Mouse (Mus musculus) limb, embryonic 13.5 days (tissue): ENCODE measurements around the gene Wiz. TPM values are rescaled to one million over a fixed set of nuclear protein-coding genes. Genes with fewer than 3 reads are reported as not detected.

Source experiments
- ATAC-seq: fragments of 200-750 bp; cut with Nextera tagmentation; 2 replicates; pipeline ENCODE4 v1.8.0; 2017; ENCODE audit warnings: low read depth, moderate number of reproducible peaks, moderate TSS enrichment; ENCODE audit not compliant: low FRiP score
- H3K27ac ChIP-seq: fragments of 300-500 bp; sonication (generic); 2 replicates; pipeline ENCODE4 v1.5.1; 2015; ENCODE audit warnings: inconsistent platforms, mild to moderate bottlenecking, moderate library complexity
- H3K27me3 ChIP-seq: fragments of 300-500 bp; sonication (generic); 2 replicates; pipeline ENCODE4 v1.6.1; 2015; ENCODE audit warnings: mild to moderate bottlenecking, inconsistent platforms
- H3K36me3 ChIP-seq: fragments of 300-500 bp; sonication (generic); 2 replicates; pipeline ENCODE4 v1.6.1; 2015; ENCODE audit warnings: inconsistent platforms, mild to moderate bottlenecking, moderate library complexity
- H3K4me1 ChIP-seq: fragments of 300-500 bp; sonication (generic); 2 replicates; pipeline ENCODE4 v1.6.1; 2015; ENCODE audit warnings: inconsistent platforms
- H3K4me2 ChIP-seq: fragments of 300-500 bp; sonication (generic); replicated peaks from 2 replicates; pipeline ENCODE4 v1.6.1; 2015; ENCODE audit warnings: inconsistent platforms, mild to moderate bottlenecking, moderate library complexity
- H3K4me3 ChIP-seq: fragments of 300-500 bp; sonication (generic); 2 replicates; pipeline ENCODE4 v1.5.1; 2015; ENCODE audit warnings: moderate library complexity, mild to moderate bottlenecking, inconsistent platforms
- H3K9ac ChIP-seq: fragments of 300-500 bp; sonication (generic); 2 replicates; pipeline ENCODE4 v1.6.1; 2015; ENCODE audit warnings: mild to moderate bottlenecking, inconsistent platforms
- H3K9me3 ChIP-seq: fragments of 300-500 bp; sonication (generic); 2 replicates; pipeline ENCODE4 v1.6.1; 2016; ENCODE audit warnings: inconsistent platforms
- WGBS: fragments of 180-500 bp; shearing (Covaris S2); methylation state at CpG from one replicate; pipeline ENCODE4 v1.1.7; 2015; 5-methylcytosine and 5-hydroxymethylcytosine counted together
- polyA plus RNA-seq: library from polyadenylated mRNA; unstranded; fragments of >200 nt; fragmentation: Nextera tagmentation; extraction: Ambion mirVana; gene quantifications from 2 replicates; pipeline ENCODE4 v1.2.1, GENCODE M21; 2015

Wiz gene
- polyA plus RNA-seq, 1 experiment from 2014 or later, result 25.2 TPM

DNA sequence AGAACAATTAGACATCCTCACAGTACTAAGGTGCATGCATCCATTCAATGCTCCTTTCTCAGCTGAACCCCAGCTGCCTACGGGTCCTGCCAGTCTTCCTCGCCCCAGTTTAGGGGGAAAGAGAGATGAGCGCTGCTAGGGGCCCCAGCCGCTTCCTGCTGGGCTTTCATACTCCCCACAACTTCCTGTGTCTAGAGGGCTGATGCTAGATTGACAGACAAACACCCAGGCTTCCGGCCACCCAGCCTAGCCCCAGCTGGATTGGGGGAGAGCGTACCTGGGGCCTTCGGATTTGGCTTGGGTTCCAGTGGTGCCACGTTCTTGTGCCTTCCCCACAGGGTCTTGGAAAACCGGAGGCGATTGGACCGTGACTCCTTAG is 13.5 kb upstream of the Wiz start:
- H3K36me3 ChIP-seq, result no peaks in the 10 kb centered on the region
- no peaks in the 10 kb centered on the region for H3K9me3 ChIP-seq
- H3K9ac ChIP-seq, result no peak overlapping the region
- no peaks in the 10 kb centered on the region for H3K4me1 ChIP-seq
- ATAC-seq, result no peak
- 70% methylated on average over 11 of the region's 11 CpGs for WGBS
- no peak overlapping the region for H3K4me2 ChIP-seq
- no peak overlapping the region for H3K27ac ChIP-seq
- H3K4me3 ChIP-seq, result no peak overlapping the region
- H3K27me3 ChIP-seq, result peaks cover 25% of the 10 kb centered on the region

DNA sequence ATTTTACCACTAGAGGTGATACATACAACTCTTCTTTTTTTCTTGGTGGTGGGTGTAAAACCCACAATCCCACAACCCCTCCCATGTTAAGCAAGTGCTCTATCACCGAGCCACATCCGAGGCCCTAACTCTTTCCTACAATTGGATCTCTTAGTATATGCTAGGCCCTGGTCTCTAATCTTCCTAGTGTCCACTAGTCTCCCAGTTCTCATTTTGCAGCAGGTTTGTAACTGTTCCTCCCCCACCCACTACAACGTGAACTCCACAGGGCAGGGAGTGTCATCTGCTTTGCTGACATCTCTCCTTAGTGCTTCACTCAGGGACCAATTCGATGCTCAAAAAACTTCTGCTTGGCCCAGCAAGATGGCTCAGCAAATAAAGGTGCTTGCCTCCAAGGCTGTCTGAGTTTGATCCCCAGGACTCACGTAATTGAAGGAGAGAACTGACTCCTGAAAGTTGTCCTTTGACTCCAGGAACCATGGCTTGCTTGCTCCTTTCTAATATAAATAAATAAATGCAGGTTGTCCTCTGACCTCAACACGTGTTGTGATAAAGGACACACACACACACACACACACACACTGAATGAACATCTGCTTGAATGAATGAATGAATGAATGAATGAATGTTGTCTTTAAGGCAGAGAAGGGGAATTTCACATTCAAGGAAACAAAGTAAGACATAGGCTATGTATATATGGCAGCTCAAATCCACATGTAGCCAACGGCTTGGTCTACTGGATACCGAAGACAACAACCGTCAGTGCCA is 13.0 kb upstream of the Wiz start:
- H3K27ac ChIP-seq, result no peak overlapping the region
- H3K9me3 ChIP-seq, result no peaks in the 10 kb centered on the region
- no peaks in the 10 kb centered on the region for H3K36me3 ChIP-seq
- no peak for ATAC-seq
- H3K4me3 ChIP-seq, result no peak overlapping the region
- H3K27me3 ChIP-seq, result peaks cover 31% of the 10 kb centered on the region
- 83% methylated on average over 9 of the region's 9 CpGs for WGBS
- no peak overlapping the region for H3K4me2 ChIP-seq
- no peak overlapping the region for H3K9ac ChIP-seq
- no peaks in the 10 kb centered on the region for H3K4me1 ChIP-seq

DNA sequence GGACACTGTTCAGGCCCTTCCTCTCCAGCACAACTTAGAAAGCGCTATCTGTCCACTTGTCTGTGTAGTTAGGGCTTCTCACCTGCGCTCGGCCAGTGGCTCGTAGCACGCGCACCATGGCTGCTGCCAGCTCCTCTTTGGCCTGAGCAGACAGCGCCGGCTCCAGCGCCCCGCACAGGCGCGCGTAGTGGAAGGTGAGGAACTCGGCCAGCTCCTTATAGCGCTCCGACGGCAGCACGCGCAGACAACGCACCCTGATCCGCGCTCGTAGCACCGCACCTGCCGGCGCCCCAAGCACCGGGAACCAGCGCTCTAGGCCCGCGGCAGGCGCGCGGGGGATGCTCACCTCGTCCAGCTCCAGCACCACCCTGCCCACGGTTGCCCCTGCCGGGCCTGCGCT is 7.0 kb upstream of the Wiz start:
- Histone ChIP-seq H3K4me2 (peak overlapping the region; percentile 56), H3K4me3 (peak overlapping the region; percentile 29), H3K27ac (no peak overlapping the region), H3K36me3 (no peaks in the 10 kb centered on the region), H3K4me1 (peaks cover 6% of the 10 kb centered on the region), H3K9me3 (no peaks in the 10 kb centered on the region), H3K9ac (no peak overlapping the region; the same call in 1 of the 2 replicates), H3K27me3 (peaks cover 90% of the 10 kb centered on the region)
- ATAC-seq, result no peak
- WGBS, result 2% methylated on average over 37 of the region's 37 CpGs

DNA sequence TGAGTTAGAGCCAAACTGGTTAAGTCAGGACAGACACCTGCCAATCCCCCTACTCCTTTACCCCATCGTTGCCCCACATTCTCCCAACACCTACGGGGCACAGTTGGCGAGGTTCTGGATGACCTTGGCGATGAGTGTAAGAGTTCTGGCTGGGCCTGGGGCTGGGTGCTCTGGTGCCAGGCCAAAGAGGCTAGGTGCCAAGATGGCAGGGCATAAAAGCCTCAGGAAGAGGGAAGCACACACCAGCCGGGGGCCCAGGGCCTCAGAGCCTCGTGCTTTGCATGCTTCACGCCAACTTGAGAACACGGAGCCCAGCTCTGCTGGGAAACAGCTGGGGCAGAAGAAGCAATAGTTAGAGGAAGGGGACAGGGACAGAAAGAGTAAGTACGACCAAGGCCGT is 4.7 kb upstream of the Wiz start:
- no peak for ATAC-seq
- WGBS, result 83% methylated on average over 10 of the region's 10 CpGs

DNA sequence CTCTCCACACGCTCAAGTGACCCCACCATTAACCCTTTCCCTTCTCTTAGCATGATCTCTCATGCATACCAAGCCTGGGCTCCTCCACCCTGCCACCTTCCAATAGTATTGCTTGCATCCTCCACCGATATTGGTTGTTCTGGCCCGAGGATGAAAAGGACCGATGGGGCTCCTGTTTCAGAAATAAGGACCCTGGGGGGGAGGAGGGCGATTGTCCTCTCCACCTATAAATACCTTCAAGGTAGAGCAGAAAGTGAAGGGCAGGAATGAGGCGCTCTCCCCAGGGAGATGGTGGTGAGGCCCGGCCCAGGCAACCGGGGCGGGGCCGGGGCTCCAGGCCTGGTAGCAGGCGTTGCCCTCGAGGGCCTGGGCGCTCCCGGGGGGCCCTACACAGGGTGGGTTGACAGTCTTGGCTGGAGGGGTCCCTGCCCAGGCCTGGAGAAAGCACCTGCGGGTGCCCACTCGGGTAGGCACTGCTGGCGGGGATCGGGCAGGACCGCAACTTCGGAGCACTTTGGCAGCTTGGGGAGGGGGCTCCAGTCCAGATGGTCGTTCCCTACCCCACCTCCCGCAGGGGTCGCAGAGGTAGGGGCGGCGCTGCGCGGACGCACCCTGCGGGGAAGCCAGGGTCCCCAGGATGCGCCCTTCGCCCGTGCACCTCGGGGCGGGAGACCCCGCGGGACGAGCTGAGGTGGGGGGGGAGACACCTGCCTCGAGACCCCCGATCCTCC is 704 bp downstream of the Wiz start:
- H3K9me3 ChIP-seq, result no peaks in the 10 kb centered on the region
- H3K27ac ChIP-seq, result no peak overlapping the region
- peak overlapping the region; percentile 81 for H3K9ac ChIP-seq
- H3K27me3 ChIP-seq, result peaks cover 37% of the 10 kb centered on the region
- H3K4me1 ChIP-seq, result peaks cover 13% of the 10 kb centered on the region
- 2% methylated on average over 36 of the region's 39 CpGs for WGBS
- ATAC-seq, result peak; percentile 42
- H3K36me3 ChIP-seq, result peaks cover 23% of the 10 kb centered on the region
- H3K4me3 ChIP-seq, result peak overlapping the region; percentile 74
- H3K4me2 ChIP-seq, result peak overlapping the region; percentile 98

More for the DNA sequence above, 4.7 kb upstream of the Wiz start:
- no peaks in the 10 kb centered on the region for H3K9me3 ChIP-seq
- H3K9ac ChIP-seq, result no peak overlapping the region
- H3K4me1 ChIP-seq, result peaks cover 6% of the 10 kb centered on the region
- H3K27ac ChIP-seq, result no peak overlapping the region
- H3K4me3 ChIP-seq, result no peak overlapping the region
- peaks cover 91% of the 10 kb centered on the region for H3K27me3 ChIP-seq
- H3K36me3 ChIP-seq, result no peaks in the 10 kb centered on the region
- no peak overlapping the region for H3K4me2 ChIP-seq

DNA sequence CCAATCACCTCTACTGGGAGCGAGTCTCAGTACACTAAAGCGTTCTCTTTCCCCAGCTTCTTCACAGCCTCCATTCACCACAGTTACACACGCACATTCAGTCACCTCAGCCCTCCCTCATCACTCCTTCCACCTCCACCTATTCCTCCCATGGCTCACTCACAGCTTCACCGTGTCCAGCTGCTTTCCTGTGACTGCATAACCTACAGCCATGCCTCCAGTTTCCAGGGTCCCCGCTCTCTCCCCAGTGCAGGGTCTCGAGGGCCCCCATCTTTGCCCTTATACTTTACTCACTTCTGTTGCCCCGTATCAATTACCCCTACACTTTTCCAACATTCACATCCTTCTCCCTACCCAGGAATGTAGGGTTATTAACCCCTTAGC is 1.3 kb downstream of the Wiz start:
- Histone ChIP-seq H3K4me1 (peaks cover 13% of the 10 kb centered on the region), H3K36me3 (peaks cover 28% of the 10 kb centered on the region), H3K9ac (peak overlapping the region; percentile 81), H3K27me3 (peaks cover 31% of the 10 kb centered on the region), H3K9me3 (no peaks in the 10 kb centered on the region), H3K4me2 (peak overlapping the region; percentile 98), H3K4me3 (peak overlapping the region; percentile 74), H3K27ac (no peak overlapping the region)
- no peak for ATAC-seq
- WGBS, result 33% methylated on average over 7 of the region's 7 CpGs

DNA sequence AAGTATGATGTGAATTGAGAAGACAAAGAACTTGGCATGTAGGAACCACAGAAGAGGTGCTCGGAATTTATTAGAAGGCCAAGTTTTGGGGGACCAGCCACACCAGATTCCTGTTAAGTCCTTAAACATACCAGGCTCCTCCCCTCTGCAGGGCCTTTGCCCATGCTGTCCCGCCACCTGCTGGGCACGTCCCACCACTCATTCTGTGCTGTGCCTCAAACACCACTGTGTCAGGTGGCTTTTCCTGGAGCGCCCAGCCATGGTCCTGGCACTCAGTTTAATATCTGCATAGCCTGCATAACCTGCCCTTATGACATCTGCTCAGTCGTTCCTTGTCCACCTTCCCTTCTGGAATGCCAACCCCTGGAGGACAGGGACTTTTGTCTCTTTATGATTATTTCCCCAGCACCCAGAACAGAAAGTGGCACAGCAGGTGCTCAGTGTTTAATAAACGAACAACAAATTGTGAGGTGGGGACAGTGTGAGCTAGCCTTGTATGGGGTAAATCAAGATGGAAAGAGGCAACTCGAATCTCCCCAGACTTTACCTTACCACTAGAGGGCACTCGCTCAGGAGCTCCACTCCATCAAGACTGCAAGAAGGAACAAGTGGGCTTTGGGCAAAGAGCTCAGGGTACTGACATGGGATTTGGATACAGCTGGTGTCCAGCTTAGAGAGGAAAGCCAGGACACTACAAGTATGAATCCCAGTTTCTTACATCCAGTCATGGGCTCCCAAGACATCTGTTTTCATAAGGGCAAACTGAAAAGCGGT is 2.4 kb downstream of the Wiz start:
- Histone ChIP-seq H3K9me3 (no peaks in the 10 kb centered on the region), H3K27me3 (peaks cover 20% of the 10 kb centered on the region), H3K4me2 (no peak overlapping the region), H3K4me1 (peaks cover 13% of the 10 kb centered on the region), H3K4me3 (no peak overlapping the region), H3K36me3 (peaks cover 33% of the 10 kb centered on the region), H3K27ac (no peak overlapping the region), H3K9ac (no peak overlapping the region)
- ATAC-seq, result no peak
- 66% methylated on average over 9 of the region's 9 CpGs for WGBS

DNA sequence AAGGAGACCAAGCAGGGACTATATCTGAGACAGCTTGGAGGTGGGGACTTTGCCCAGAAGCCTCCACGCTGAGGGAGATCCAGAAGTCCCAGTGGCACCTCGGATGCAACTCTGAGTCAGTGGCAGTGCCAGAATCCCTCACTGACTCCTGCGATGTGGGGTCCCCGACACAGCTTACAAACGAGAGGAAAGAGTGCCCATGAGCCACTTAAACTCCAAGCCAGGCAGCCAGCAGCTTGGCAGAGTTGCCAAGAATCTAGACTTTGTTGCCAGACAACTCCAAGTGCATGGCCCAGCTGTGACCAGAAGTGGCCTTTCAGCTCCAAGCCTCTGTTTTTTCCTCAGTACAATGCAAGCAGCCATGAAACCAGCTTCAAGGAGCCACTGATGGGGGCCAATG is 5.6 kb downstream of the Wiz start:
- H3K4me3 ChIP-seq, result no peak overlapping the region
- H3K4me1 ChIP-seq, result peaks cover 13% of the 10 kb centered on the region
- no peaks in the 10 kb centered on the region for H3K9me3 ChIP-seq
- no peak overlapping the region for H3K4me2 ChIP-seq
- no peaks in the 10 kb centered on the region for H3K27me3 ChIP-seq
- peaks cover 40% of the 10 kb centered on the region for H3K36me3 ChIP-seq
- no peak overlapping the region for H3K9ac ChIP-seq
- H3K27ac ChIP-seq, result no peak overlapping the region
- 88% methylated on average over 5 of the region's 5 CpGs for WGBS
- ATAC-seq, result no peak

DNA sequence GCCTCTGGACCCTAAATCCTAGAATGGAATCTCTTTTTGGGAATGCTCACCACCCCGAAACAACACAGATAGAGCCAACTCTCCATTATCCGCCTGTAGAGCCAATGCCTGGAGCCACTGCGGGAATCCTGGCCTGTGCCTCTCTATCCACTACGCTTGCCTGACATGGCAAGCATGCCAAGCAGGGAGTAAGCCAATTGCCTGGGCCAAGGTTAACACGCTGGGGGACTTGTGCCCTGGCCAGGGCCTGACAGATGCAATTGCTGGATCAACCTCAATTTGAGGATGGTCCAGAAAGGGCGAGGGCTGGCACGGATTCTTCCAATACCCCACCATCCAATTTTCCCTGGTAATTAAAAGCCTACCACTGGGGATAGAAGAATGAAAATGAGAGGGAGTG is 6.7 kb downstream of the Wiz start:
- no peak overlapping the region for H3K27ac ChIP-seq
- no peak overlapping the region for H3K4me3 ChIP-seq
- H3K27me3 ChIP-seq, result no peaks in the 10 kb centered on the region
- no peak for ATAC-seq
- WGBS, result 91% methylated on average over 7 of the region's 7 CpGs
- H3K9ac ChIP-seq, result no peak overlapping the region
- H3K9me3 ChIP-seq, result no peaks in the 10 kb centered on the region
- peaks cover 3% of the 10 kb centered on the region; the same call in 1 of the 2 replicates for H3K4me1 ChIP-seq
- H3K4me2 ChIP-seq, result no peak overlapping the region
- H3K36me3 ChIP-seq, result peaks cover 51% of the 10 kb centered on the region

DNA sequence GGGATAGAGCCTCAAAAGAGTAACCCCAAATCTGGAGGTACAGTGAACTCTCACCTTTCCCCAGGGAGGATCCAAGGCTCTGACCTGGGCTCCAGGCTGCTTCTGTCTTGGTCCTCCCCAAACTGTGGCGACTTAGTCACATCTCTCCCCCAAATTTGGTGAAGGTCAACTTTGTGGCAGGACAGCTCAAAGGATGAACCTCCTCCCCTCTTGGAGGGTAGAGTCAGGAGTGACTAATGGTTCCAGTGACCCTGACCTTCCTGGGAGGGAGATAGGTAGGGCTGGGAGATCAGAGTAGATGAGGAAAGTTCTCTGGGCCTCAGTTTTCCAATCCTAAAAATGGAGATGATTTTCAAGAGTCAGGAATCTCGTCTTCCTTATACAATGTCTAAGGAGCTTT is 10.5 kb downstream of the Wiz start:
- H3K9ac ChIP-seq, result no peak overlapping the region
- H3K4me2 ChIP-seq, result no peak overlapping the region
- peaks cover 44% of the 10 kb centered on the region for H3K36me3 ChIP-seq
- H3K4me1 ChIP-seq, result no peaks in the 10 kb centered on the region
- H3K27ac ChIP-seq, result no peak overlapping the region
- no peak for ATAC-seq
- no peaks in the 10 kb centered on the region for H3K27me3 ChIP-seq
- WGBS, result 78% methylated on average over 2 of the region's 2 CpGs
- H3K9me3 ChIP-seq, result no peaks in the 10 kb centered on the region
- no peak overlapping the region for H3K4me3 ChIP-seq

DNA sequence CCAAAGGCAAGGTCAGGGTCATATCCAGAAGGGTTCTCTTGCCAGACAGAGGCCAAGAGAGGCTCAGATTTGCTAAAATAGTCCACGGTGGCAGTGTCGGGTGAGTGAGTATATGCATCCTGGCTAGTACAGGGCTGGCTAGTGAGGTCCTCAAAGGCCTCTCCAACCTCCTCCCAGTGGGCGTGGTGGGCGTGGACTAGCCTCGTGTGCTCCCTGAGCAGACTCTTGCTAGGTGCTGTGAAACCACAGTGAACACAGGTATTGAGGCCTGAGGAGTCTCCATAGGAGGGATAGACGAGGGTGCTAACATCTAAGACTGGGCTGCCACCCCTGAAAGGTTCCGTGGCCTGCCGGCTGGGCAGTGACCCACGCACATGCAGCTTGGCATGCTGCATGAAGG is 12.1 kb downstream of the Wiz start:
- no peak overlapping the region for H3K27ac ChIP-seq
- H3K4me2 ChIP-seq, result no peak overlapping the region
- H3K27me3 ChIP-seq, result no peaks in the 10 kb centered on the region
- WGBS, result 84% methylated on average over 9 of the region's 9 CpGs
- no peak for ATAC-seq
- no peaks in the 10 kb centered on the region for H3K4me1 ChIP-seq
- no peak overlapping the region for H3K4me3 ChIP-seq
- H3K36me3 ChIP-seq, result peaks cover 30% of the 10 kb centered on the region
- H3K9me3 ChIP-seq, result no peaks in the 10 kb centered on the region
- H3K9ac ChIP-seq, result no peak overlapping the region

DNA sequence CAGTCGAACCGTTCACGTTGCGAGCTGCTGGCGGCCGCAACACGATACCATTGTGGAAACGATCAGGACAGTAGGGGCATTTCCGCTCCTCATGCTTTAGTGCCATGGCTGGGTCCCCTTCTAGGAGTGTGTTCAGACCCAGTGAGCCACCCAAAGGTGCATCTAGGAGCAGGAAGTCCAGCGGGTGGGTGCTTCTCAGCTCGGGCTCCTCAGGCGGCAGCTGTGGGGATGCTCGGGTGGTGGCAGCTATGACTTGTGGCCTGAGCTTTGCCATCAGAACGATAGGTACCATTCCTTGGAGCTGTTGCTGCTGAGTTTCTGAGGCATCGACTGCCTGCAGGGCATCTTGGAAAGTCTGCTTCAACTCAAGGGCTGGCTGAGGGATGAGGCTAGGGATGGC is 12.8 kb downstream of the Wiz start:
- Histone ChIP-seq H3K36me3 (peaks cover 30% of the 10 kb centered on the region), H3K9me3 (no peaks in the 10 kb centered on the region), H3K27me3 (no peaks in the 10 kb centered on the region), H3K4me3 (no peak overlapping the region), H3K27ac (no peak overlapping the region), H3K9ac (no peak overlapping the region), H3K4me1 (no peaks in the 10 kb centered on the region), H3K4me2 (no peak overlapping the region)
- 84% methylated on average over 15 of the region's 15 CpGs for WGBS
- no peak for ATAC-seq
